Mouse (Mus musculus) spleen, postnatal 36 days (tissue): ENCODE results near the gene Arntl.
A peak's percentile ranks its signal among the peaks of the same experiment; 100 is the strongest.

Experiments
- DNase-seq, 2 experiments: peaks; one replicate each; pipeline ENCODE4 v3.0.0; 2022; ENCODE audit warnings: low spot score in 2 of 2, mixed read lengths in 1 of 2

Gene Arntl

DNA sequence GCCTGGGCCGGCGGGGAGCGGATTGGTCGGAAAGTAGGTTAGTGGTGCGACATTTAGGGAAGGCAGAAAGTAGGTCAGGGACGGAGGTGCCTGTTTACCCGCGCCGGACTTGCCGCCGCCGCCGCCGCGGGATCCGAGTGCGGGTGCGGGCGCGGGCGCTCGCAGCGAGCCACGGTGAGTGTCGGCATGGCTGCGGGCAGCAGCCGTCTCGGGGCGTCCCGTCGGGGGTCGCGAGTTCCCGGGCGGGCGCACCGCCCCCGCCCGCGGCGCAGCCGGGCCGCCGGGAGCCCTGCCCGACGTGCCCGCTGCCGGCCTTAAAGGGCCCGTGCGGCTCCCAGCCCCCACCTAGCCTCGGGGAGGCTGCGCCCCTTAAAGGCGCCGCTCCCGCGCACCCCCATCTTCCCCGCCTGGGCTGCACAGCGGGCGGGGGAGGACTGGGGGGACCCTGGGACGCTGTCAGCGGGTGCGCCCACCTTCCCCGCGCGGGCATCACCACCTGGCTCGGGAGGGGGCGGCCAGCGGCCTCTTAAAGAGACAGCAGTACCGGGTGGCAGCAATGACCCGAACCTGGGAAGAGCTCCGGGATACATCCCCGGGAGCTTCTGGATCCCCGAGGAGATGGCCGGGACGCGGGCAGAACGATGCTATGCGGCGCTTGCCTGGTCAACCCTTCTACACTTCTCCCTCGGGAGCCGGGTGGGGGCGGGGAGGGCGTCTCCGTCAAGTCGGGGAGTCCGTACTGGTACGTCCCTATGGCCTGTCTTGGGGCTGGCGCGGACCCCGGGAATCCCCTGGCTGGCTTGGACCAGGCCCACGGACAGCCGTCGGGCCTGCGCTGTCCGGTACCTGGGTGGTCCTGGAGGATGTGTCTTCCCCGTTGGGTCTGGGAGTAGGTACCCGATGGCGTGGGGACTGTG lies 464 bp downstream of the Arntl start:
- DNase-seq: no peak

DNA sequence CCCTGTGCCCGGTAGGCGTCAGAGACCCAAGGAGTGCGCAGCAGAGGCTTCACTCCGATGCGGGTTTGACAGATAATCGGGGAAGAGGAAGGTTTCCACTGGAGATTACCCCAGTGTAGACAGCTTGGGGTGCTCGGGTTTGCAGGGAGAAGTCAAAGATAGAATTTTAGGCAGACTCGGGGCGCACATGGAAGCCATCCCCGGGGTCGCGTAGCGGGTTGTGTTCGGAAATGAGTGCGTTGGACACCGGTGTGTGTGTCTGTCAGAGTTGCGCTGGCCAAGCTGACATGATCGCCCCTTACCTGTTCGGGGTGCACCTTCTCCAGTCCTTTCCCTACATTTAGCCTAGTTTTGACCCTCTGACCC lies 1.1 kb downstream of the Arntl start:
- DNase-seq: no peak

DNA sequence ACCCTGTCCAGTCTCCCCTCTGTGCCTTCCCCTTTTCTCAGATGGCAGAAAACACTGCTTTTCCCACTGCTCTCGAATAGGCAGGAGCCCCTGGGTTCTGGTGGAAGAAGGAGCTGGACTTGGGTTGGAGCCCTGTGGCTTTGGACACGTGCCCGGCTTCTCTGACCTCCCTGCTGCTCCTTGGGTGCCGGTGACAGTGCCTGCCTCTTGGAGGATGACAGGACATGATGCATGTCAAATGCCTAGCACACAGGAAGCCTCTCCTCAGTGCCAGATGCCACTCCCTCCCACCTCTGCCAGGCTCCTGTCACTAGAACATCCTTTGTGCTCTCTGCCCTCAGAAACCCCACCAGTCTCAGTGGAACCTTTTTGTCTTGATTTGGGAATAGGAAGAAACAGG lies 3.2 kb downstream of the Arntl start:
- peak; percentile 40 to 43 for DNase-seq

DNA sequence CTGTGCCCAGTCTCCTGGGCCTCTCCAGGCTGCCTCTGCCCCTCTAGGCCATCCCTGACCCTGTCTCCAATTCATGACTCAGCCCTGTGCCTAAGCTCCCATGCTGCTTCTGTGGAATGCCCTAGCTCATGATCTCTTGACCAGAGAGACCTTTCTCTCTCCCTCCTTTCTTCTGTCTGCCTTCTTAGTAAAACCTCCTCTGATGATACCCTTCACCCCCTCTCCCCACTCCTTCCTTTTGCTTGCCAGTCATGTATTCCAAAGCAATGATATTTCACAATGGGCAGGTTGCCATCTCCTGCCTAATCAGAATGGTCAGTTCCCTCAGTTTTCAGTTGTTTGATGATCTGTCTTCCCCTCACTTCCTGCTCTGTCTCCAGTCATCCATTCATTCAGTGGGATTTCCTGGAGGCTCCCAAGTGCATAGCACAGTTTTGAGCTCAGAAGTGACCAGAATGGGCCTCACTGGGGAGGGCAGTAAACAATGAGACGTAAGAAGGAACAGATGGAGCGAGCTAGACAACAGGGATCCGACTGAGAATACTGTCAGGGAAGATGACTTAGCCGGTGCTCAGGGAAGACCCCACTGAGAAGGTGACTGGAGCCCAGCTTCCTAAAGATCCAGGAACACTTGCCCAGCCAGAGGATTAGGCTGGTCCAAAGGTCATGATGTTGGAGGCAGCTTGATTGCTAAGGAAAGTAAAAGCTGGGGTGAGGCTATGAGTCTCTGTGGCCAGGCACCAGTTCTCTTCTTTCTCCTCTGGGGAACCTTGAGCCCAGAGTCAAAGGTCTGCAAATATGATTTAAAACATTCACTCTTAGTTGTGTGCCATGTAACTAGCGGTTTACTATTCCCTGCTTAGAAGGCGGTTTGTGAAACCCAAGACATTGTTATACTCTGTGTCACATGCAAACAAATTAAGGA lies 7.2 kb downstream of the Arntl start:
- DNase-seq: no peak

DNA sequence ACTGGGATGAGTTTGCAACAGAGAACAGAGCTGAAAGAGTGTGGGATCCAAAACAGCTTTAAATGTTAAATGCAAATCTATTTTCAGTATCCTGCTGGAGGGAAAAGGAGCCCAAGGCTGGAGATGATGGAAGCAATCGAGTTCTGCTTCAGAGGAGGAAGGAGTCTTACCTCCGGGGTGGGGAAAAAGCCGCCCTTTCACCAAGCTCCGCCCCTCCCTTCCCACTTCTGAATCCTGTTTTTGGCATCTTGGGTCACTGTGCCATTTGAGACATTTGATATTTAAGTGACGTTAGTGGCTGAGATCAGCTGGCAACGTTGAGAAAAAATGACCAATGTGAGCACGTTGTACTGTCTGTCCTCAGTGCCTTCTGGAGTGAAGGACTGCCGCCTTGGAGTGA lies 8.9 kb downstream of the Arntl start:
- DNase-seq: no peak

DNA sequence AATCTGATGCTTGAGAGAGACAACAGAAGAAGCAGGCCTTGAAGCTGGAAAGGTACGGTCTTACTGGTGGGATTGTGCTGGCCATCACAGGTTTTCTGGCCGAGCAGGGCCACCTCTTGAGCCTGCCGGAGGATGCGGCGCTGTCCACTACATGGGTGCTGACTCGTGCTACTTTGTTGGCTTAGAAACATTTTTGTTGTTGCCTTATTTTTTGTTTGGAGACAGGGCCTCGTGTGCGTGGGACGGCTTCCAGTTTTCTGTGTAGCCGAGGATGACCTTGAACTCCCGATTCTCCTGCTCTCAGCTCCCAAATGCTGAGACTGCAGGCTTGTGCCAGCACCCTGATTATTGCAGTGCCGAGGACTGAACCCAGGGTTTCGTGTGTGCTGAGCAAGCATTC lies 12.2 kb downstream of the Arntl start:
- DNase-seq: no peak

DNA sequence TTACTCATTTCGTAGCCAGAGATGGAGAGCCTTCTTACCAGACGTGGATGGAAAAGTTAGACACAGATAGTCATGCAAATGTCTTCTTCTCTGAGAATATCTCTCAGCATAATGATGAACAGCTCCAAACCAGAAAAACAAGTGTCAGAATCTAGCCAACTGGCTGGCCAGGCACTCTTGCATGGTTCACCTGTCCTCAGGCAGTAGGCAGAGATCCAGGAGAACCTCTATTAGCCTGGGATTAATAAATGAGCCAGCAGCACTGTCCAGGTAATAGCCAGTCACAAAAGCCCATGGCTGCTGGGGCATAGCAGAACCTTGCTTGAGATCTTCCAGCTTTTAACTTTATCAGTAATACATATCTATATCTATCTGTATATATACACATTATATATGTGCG lies 12.6 kb downstream of the Arntl start:
- DNase-seq: no peak

DNA sequence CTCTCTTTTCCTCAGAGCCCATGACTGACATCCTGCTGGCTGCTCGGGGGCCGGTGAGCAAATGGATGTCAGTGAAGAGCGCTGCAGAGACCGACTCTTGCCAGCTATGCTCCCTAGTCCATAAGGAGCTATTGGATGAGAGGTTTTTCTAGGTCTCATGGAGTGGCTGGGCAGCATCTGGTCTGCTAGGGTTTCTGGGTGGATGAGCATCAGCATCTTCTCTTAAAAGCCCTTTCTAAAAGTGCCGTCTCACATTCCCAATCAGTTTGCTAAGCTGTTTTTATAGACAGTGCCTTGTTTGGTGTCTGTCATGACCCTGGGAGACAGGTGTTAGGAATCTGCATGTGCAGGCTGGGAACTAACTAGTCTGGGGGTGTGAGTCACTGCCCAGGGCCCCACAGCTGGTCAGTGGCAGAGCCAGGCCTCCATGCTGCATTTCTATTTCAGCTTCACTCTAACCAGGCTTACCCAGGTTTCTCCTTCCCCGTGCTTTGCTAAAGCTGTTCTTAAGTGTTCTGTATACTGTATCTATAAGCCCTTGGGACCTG lies 13.5 kb downstream of the Arntl start:
- no peak for DNase-seq

DNA sequence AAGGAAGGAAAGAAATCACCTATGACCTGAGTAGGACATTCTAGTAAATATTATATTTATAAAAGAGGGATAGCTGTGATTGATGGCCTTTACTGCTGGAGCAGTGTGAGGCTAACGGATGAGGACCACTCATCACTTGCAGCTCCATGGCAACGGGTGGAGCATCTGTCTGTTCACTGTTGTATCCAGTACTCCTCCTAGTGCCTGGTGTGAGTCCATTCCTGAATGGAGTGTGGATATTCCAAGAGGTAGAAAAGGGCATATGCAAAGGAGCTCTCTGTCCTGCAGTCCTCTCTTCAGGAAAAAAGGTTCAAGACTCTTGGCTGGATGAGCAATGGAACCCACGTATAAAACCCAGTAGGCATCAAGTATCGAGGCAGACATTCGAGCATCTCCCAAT lies 15.6 kb downstream of the Arntl start:
- no peak for DNase-seq

DNA sequence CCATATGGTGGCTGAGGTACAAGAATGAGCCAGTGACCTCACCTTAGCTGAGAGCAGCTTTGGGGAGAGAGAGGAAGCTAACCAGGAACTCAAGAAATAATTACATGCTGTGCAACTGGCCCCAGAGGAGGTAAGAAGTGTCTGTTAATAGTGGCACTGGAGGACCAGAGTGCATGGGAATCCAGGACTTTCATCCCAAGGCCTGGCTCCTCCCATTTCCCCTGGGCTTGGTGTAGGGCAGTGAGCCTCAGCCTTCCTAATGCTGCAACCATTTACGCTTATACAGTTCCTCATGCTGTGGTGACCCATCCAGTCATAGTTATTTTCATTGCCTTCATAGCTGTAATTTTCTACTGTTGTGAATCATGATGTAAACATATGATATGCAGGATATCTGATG lies 17.4 kb downstream of the Arntl start:
- DNase-seq: no peak

DNA sequence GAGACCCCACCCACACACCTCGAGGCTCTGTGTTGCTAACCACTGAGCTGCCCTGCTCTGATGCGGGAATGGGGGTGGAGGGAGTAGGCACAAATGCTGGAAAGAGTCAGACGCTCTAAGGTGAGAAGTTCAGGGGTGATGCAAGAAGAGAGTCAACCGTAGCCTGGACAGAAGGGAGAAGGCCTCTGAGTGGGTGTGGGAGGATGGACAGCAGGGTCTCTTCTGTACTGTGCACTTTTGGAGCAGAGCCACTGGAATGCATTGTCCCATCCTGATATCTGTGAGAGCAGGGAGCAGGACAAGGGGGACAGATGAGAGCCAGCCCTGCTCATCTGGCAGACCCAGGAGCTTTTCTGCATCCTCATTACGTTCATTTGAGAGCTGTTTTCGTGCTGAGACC lies 21.2 kb downstream of the Arntl start:
- no peak for DNase-seq

DNA sequence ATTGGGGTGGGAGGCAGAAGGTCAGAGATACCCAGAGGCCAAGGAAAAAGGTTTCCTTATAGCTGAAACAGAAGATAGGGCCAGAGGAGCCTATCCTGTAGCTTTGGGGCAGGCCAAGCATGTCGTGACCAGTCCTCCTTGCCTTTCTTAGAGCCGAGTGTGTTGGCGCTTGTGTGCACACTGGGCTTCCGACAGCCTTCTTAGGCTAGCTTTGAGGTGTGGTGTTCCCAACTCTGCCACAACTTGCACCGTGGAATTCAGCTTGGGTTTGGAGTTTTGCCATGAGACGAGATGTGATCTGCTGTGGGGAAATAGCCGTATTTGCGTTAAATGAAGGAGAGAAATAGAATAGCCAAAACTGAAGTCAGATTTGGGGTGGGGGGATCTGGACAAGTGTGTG lies 28.9 kb downstream of the Arntl start:
- no peak for DNase-seq

DNA sequence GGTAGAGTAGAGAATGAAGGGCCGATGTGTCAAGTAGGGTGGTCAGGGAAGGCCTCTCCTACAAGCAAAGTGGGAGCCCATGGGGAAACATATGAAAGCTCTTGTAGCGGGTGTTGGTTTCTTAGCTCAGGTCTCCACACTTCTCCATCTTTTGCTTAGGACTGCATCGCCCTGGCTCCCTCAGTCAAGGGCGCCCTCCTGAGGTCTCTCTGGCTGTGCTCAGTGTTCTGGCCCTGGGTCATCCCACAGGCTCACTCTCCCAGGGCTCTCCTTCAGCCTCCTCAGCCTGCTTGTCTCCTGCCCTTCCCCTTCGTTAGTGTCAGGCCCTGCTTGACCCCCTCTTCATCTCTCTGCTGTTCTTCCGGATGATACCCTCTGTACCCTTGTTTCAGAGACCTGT lies 31.1 kb downstream of the Arntl start:
- DNase-seq: no peak

DNA sequence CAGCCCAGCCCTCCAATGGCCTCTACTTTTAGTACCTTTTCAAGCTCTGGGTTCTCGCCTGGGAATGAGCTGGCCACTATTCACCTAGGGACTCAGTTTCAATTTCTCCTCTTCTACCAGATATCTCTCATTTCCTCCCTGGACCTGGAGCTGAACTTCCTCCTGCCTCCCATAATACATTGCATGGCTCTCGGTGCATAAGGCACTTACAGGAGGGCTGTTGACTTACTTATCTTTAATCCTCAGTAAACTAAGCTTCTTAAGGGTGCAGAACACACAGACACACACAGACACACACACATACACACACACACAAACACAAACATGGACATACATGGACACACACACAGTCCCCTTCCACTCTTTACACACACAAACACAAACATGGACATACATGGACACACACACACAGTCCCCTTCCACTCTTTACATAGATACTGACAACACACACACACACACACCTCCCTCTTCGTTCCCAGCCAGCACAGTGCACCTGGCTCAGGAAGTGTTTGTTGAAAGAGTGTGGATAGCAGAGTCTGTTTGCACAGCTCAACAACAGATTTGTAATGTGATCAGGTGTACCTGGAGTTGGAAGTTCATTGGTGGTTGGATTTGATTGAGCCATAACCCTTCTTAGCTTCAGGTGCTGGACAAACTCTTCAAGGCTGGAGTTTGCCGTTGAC lies 32.3 kb downstream of the Arntl start:
- no peak for DNase-seq

DNA sequence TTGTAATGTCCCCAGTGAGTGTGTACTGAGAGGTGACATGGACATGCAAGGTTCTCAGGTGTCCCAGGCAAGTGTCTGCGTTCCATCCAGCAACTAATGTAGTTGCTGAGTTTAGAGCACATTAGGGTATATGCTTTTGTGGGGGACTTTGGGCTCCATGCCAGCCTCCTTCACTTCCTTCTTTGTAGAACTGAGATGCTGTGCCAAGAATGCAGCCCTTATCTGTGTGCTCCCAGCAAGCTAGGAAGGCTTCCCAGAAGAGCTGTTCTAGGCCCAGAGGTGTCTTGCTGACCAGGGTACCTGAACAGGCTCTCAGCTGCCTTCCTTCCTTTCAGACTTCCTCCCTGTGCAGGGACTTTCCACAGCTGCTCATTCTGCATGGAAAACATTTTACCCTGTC lies 33.2 kb downstream of the Arntl start:
- DNase-seq: no peak

DNA sequence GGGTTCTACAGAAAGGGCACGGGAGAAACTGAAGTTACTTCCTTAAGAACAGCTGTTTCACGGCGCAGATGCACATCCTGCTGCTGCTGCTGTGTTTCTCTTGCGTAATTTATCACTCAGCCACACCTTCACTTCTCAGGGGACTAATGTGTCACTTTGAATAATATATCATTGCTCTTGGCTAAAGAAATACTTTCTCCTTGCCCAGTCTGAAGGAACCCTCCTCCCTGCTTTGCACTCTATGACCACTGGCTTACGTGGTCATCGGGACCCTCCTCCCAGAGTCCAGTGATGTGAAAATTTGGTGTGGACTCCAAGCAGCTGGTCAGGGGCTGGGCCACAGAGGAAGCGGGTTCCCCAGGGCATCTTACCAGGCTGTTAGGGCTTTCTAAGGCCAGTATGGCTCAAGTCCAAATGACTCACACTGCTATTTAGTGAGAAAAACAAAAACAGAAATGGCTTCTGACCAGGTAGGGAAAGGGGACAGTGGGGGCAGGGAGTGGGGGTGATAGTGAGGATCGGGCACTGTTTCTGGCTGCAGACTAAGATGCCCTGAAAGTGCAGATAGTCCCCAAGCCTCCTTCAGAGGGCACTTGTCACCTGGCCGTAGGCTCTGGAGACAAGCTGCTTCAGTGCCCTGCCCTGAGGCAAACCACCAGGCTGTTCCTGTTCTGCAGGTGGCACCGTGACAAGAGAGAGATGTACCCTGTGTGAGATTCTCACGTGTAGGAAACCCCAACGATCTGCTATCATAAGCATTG lies 34.8 kb downstream of the Arntl start:
- peak; percentile 14 to 20 for DNase-seq

DNA sequence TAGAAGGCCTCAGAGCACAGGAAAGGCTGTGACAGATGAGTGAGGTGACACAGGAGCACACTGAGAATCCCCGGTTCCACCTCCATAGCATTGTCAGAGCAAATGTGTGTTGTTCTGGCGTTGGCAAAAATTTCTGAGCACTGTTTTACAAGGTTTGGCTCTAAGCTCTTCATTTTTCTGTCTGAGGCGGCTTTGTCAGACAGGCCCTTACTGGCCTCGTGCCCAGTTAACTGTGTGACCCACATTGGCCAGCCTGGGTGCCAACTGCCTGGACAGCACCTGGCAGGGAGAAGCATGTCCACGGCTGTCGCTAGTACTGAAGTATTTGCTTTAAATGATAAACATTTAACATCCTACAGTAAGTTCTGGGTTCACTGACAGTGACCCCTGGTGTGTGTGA lies 35.4 kb downstream of the Arntl start:
- DNase-seq: no peak

DNA sequence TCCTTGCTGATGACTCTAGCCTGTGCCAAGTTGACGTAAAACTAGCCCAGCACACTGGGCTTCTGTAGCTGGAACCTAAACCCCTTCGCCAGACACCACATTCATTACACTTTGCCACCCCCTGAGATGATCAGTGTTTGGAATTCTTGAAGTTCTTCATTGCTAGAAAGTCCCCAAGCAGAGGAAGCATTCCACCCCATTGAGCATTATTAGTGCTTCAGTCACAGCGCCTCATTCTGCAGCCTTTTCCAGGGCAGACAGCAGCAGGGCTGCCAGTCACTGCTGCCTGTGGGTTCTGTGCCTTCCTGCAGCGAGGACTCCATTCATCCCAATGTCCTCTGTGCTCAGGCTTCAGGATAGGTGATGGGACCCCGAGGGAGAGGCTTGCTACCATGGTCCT lies 37.9 kb downstream of the Arntl start:
- DNase-seq: no peak

DNA sequence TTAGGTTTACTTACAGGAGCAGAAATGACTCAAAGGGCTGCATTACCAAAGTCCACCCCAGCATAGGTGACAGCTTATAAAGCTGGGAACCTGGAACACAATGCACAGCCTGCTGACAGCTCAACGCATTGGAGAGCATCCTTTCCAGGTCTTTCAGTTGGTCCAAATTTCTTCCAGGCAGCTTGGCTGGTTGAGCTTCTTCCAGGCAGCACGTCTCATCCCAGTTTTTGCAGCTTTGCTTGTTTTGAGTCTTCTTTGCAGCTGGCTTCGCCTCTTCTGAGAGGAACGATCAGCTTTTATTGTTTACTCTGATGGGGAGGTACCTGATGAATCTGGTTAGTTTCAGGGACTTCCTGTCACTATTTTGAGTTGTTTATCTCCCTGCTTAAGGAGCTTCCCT lies 39.2 kb downstream of the Arntl start:
- DNase-seq: no peak

DNA sequence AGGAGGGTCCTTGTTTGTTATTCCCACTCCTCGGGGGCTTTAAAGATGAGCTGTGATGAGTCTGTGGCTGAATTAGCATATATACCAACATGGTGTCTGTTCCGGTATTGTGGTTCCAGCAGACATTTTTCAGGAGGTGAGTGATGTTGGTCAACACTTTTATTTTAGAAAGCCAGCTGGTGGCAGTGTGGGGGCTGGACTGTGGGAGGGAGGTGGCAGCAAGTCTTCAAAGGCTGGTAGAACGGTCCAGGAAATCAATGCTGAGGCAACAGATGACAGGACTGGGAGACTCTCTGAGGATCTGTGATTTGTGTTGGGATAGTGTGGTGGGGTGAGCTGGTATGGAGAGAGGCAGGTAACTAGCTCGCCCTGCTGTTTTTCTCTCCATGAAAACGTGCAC lies 39.9 kb downstream of the Arntl start:
- no peak for DNase-seq

DNA sequence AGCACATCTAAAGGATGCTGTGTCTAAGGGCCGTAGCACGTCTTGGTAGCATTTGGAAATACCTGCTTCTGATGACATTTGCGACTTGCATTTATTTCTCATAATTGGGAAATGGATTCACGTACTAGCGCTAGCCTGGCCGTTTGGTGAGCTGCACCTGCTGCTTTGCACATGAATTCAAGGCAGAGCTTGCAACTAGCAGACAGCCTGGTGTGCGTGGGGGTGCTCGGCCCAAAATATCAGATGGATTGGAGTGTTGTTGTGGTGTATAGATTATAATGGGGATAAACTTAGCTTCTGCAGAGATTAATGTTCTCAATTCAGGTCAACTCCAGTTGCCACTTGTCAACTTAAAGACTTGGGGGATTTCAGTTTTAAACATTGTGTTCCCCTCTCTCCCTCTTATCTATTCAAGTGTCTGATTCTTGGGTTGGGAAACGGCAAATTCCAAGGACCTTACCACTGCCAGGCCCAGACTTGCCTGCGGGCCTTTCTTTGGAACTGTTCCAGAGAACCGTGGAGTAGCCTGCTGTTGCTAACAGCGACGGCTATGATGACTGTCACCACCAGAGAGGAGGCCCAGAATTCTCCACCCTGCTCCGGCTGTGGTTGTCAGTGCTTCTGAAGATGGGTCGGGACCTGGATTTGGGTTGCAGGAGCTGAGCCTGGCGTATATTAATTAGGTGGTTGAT lies 42.0 kb downstream of the Arntl start:
- no peak for DNase-seq
